Mouse (Mus musculus) ovary, adult 2 months (tissue): ENCODE measurements around the gene Aifm3. TPM values are rescaled to one million over a fixed set of nuclear protein-coding genes. Genes with fewer than 3 reads are reported as not detected.

Source experiments
- polyA plus RNA-seq: library from polyadenylated mRNA; depleted of rRNA; stranded (reverse); fragments of >200 nt; gene quantifications from 2 replicates; pipeline ENCODE4 v1.2.3, GENCODE M21; 2012; rRNA removed

The Aifm3 gene
- polyA plus RNA-seq, result 4.2 and 4.3 TPM in 2 replicates

DNA sequence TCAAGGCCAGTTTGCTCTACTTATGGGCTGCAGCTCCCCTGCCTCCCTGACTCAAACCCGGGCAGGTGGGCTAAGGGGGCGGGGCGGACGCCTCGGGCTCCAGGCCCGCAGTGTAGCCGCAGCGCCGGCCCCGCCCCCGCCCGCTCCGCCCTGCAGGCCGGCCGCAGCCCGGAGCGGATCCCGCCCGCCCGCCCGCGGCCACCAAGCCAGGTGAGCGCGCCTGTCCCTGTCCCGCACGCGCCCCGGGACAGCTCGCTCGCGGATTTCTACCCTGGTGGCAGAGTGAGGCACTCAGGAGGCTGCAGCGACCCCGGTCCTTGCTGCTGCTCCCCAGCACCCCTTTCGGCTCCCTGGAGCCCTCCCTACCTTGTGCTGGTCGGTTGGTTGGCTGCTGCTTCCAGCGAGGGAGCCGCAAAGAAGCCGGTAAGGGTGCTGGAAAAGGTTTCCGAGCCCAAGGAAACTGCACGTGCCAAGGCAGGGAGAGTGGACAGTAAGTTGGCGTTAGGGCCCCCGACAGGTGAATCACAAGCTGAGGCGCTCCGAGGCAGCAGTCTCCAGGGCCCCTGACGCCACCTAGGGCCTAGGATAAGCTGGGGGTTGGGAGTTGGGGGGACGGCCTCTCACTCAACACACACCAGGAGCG lies at the start of gene Aifm3:
TSS of gene Aifm3 (plus strand) at position 143 of the 643 bp plus-strand sequence.

DNA sequence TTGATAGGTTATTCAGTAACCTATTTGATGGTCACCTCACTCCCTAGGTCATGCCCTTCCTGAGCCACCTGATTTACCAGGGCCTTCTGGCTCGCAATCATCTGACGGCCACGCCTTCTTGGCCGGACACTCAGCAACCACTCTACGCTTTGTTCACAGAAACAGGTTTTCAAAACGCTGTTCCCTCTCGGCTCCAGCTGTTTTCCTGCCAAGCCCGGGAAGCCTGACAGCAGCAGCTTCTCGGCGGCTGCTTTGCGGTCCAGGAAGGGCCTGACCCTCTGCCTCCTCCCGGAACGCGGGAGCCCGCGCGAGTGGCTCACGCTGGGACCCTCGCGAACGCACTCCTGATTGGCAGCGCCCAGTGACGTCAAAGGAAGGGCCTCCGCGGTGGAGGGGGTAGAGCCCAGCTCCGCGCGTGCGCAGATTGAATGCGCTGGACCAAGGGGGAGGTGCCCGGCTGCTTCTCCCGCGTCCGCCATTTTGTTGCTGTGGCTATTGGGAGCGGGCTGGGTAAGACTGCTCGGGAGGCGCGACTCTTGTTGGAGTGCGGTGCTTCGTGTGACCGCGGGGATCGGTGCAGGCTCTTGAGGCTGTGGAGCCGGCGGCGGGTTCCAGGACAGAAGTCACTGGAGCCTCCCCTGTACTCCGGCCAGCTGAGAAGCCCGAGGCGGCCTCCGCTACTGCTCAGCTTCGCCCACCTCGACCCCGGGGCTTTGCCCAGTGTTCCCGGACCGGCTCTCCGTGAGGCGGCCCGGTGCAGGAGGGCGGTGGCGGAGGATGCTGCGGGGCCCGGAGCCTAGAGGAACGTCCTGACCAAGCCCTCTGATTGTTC lies 37.7 kb upstream of the Aifm3 start, which contains the start of gene Crkl:
TSS of gene Crkl (plus strand) at position 447 of the 832 bp plus-strand sequence.

DNA sequence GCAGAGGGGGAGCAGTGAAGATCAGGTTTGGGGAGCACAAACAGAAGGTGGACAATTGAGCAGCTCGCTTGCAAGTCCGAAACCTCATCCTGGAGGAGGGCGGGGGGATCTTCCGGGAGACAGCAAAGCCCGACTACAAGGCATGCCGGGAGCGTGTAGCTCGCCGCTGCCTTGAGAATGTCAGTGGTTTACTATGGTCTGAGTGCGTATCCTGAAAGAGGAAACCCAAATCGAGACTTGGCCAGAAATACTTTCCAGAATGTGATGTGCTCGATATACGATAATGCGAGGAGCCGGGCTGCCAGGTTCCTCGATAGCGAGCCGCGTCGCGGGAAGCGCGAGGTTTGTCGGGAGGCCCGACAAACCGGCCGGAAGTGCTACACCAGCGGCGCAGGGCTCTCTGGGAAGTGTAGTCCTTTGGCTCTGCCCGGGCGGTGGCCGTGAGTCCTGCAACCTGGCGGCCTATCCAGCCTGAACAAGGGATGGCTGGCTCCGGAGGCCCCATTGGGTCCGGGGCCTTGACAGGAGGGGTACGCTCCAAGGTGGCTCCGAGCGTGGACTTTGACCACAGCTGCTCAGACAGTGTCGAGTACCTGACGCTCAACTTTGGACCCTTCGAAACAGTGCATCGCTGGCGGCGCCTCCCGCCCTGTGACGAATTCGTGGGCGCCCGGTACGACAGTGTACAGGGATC lies 19.3 kb downstream of the Aifm3 start, which contains the start of gene Lztr1:
TSS of gene Lztr1 (plus strand) at position 143 of the 694 bp plus-strand sequence.

DNA sequence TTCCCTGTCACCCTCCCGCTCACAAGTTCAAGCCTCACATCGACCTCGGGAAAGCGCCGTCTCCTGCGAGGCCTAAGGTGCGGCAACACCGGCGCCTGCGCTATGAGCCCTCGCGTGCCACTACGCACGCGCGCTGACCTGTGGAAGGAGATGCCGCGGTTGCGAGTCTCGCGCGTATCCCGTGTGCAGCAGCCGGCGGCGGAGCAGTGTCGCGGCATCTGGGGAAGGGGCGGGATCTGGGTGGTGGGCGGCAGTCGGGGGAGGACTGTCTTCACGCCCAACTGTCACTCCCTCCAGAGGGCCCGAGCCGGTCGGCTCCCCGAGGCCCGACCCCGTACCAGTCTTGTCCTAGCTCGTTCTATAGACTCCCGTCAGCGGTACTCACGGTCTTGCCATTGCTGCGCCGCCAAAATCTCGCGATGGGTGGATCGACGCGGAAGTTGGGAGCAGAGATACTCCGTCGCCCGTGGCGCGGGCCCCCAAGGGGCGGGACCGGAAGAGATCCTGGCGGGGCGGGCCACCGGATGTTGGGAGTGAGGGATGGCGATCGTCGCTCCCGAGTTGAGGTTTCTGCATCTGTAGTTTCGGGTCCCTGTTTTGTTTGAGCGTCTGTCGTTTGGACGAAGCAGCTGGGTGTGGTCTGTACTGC lies 41.4 kb downstream of the Aifm3 start, which contains the start of gene Thap7:
TSS of gene Thap7 (minus strand) at position 497 of the 649 bp plus-strand sequence.

Other genes with a start within 250 kb of the Aifm3 start
- gene Tmem191c, start 213.5 kb upstream of the Aifm3 start, polyA plus RNA-seq, result 33.0 and 34.8 TPM in 2 replicates
- 0.09 and 0.22 TPM in 2 replicates for gene Serpind1, start 158.2 kb upstream of the Aifm3 start, polyA plus RNA-seq
- 2.9 and 3.4 TPM in 2 replicates for gene Snap29, start 83.6 kb upstream of the Aifm3 start, polyA plus RNA-seq
- 46.7 and 52.1 TPM in 2 replicates for gene Pi4ka, start 83.3 kb upstream of the Aifm3 start, polyA plus RNA-seq
- 82.8 and 92.6 TPM in 2 replicates for gene Crkl, start 37.6 kb upstream of the Aifm3 start, polyA plus RNA-seq
- gene Lztr1, start 19.1 kb downstream of the Aifm3 start, polyA plus RNA-seq, result 407 and 481 TPM in 2 replicates
- gene Thap7, start 41.5 kb downstream of the Aifm3 start, polyA plus RNA-seq, result 145 and 160 TPM in 2 replicates
- 12.1 and 12.8 TPM in 2 replicates for gene Lrrc74b, start 71.6 kb downstream of the Aifm3 start, polyA plus RNA-seq
- gene P2rx6, start 72.3 kb downstream of the Aifm3 start, polyA plus RNA-seq, result 13.2 and 17.1 TPM in 2 replicates
- 52.7 and 62.9 TPM in 2 replicates for gene Slc7a4, start 93.6 kb downstream of the Aifm3 start, polyA plus RNA-seq
- gene Smpd4, start 129.7 kb downstream of the Aifm3 start, polyA plus RNA-seq, result 84.1 and 97.5 TPM in 2 replicates
- 9.6 and 11.7 TPM in 2 replicates for gene Ccdc74a, start 156.9 kb downstream of the Aifm3 start, polyA plus RNA-seq
- gene Med15, start 243.3 kb downstream of the Aifm3 start, polyA plus RNA-seq, result 112 and 197 TPM in 2 replicates